Mouse (Mus musculus) heart, embryonic 11.5 days (tissue): ENCODE measurements around the gene Sun5. TPM values are rescaled to one million over a fixed set of nuclear protein-coding genes. Genes with fewer than 3 reads are reported as not detected.

Source experiments
- ATAC-seq: fragments of 200-750 bp; cut with Nextera tagmentation; replicated peaks from 2 replicates; pipeline ENCODE4 v1.8.0; 2017; ENCODE audit warnings: moderate library complexity; ENCODE audit not compliant: insufficient number of reproducible peaks, low FRiP score, low TSS enrichment
- H3K27ac ChIP-seq: fragments of 300-500 bp; sonication (generic); 2 replicates; pipeline ENCODE4 v1.5.1; 2014; ENCODE audit warnings: mild to moderate bottlenecking, low read depth, low read length
- H3K27me3 ChIP-seq: fragments of 300-500 bp; sonication (generic); 2 replicates; pipeline ENCODE4 v1.6.1; 2014; ENCODE audit warnings: mild to moderate bottlenecking, low read length, mixed read lengths; ENCODE audit not compliant: control insufficient read depth, insufficient read depth
- H3K36me3 ChIP-seq: fragments of 300-500 bp; sonication (generic); 2 replicates; pipeline ENCODE4 v1.6.1; 2014; ENCODE audit warnings: mild to moderate bottlenecking, low read length, moderate library complexity, mixed read lengths; ENCODE audit not compliant: control insufficient read depth, insufficient read depth
- H3K4me1 ChIP-seq: fragments of 300-500 bp; sonication (generic); 2 replicates; pipeline ENCODE4 v1.6.1; 2014; ENCODE audit warnings: low read length; ENCODE audit not compliant: control insufficient read depth, insufficient read depth
- H3K4me2 ChIP-seq: fragments of 300-500 bp; sonication (generic); 2 replicates; pipeline ENCODE4 v1.6.1; 2014; ENCODE audit warnings: mild to moderate bottlenecking, moderate library complexity
- H3K4me3 ChIP-seq: fragments of 300-500 bp; sonication (generic); 2 replicates; pipeline ENCODE4 v1.5.1; 2014; ENCODE audit warnings: low read depth, low read length
- H3K9ac ChIP-seq: fragments of 300-500 bp; sonication (generic); 2 replicates; pipeline ENCODE4 v1.6.1; 2014; ENCODE audit warnings: mild to moderate bottlenecking, low read depth, low read length, moderate library complexity
- H3K9me3 ChIP-seq: fragments of 300-500 bp; sonication (generic); replicated peaks from 2 replicates; pipeline ENCODE4 v1.6.1; 2016; ENCODE audit warnings: low read length; ENCODE audit not compliant: control insufficient read depth
- WGBS: fragments of 180-500 bp; shearing (Covaris S2); extraction: QIAGEN DNeasy Blood & Tissue Kit; methylation state at CpG from one replicate; pipeline ENCODE4 v1.1.7; 2014; ENCODE audit not compliant: insufficient replicate concordance; 5-methylcytosine and 5-hydroxymethylcytosine counted together
- polyA plus RNA-seq: library from polyadenylated mRNA; unstranded; fragments of >200 nt; fragmentation: Nextera tagmentation; extraction: Ambion mirVana; gene quantifications from 2 replicates; pipeline ENCODE4 v1.2.1, GENCODE M21; 2014

Gene Sun5
- polyA plus RNA-seq: not detected in 2 replicates

- Histone ChIP-seq H3K4me3 (no peak within 1 kb of the TSS), H3K4me1 (no peaks in the 10 kb centered on the region), H3K9me3 (no peaks in the 10 kb centered on the region), H3K36me3 (no peaks in the 10 kb centered on the region), H3K27me3 (no peaks in the 10 kb centered on the region), H3K27ac (no peak within 1 kb of the TSS), H3K9ac (no peak within 1 kb of the TSS), H3K4me2 (no peak within 1 kb of the TSS)
- 80% methylated on average over 4 of the region's 4 CpGs for WGBS
- ATAC-seq: no peak
Measured at GRCm38 (mm10) chr2:153870984-153871383, at the start of gene Sun5. Sun5 (minus strand) TSS chr2:153871084.

- H3K36me3 ChIP-seq: no peaks in the 10 kb centered on the region
- no peak within 1 kb of the TSS for H3K4me3 ChIP-seq
- H3K27me3 ChIP-seq: no peaks in the 10 kb centered on the region
- no peak for ATAC-seq
- no peak within 1 kb of the TSS for H3K9ac ChIP-seq
- H3K4me2 ChIP-seq: no peak within 1 kb of the TSS
- H3K27ac ChIP-seq: no peak within 1 kb of the TSS
- no peaks in the 10 kb centered on the region for H3K9me3 ChIP-seq
- H3K4me1 ChIP-seq: no peaks in the 10 kb centered on the region
- WGBS: 75% methylated on average over 8 of the region's 8 CpGs
Measured at GRCm38 (mm10) chr2:153917930-153918329, 47.0 kb upstream of the Sun5 start, which contains the start of gene Bpifb3. Bpifb3 (plus strand) TSS chr2:153918230.

GRCm38 (mm10) chr2:153914151-153914550, 43.3 kb upstream of the Sun5 start:
- Histone ChIP-seq H3K27me3 (no peaks in the 10 kb centered on the region), H3K27ac (no peak overlapping the region), H3K4me3 (no peak overlapping the region), H3K9me3 (no peaks in the 10 kb centered on the region), H3K4me1 (no peaks in the 10 kb centered on the region), H3K9ac (no peak overlapping the region), H3K36me3 (no peaks in the 10 kb centered on the region), H3K4me2 (no peak overlapping the region)
- 65% methylated on average over 5 of the region's 5 CpGs for WGBS
- ATAC-seq: no peak

- ATAC-seq: no peak
- no peak overlapping the region for H3K27ac ChIP-seq
- H3K4me1 ChIP-seq: no peaks in the 10 kb centered on the region
- no peaks in the 10 kb centered on the region for H3K9me3 ChIP-seq
- H3K27me3 ChIP-seq: no peaks in the 10 kb centered on the region
- H3K4me2 ChIP-seq: no peak overlapping the region
- H3K4me3 ChIP-seq: no peak overlapping the region
- no peaks in the 10 kb centered on the region for H3K36me3 ChIP-seq
- no peak overlapping the region for H3K9ac ChIP-seq
- 80% methylated on average over 4 of the region's 4 CpGs for WGBS
Measured at GRCm38 (mm10) chr2:153906626-153907025, 35.7 kb upstream of the Sun5 start.

GRCm38 (mm10) chr2:153902726-153903125, 31.8 kb upstream of the Sun5 start:
- H3K36me3 ChIP-seq: no peaks in the 10 kb centered on the region
- no peaks in the 10 kb centered on the region for H3K4me1 ChIP-seq
- no peaks in the 10 kb centered on the region for H3K9me3 ChIP-seq
- 65% methylated on average over 6 of the region's 6 CpGs for WGBS
- H3K4me2 ChIP-seq: no peak overlapping the region
- H3K27ac ChIP-seq: no peak overlapping the region
- H3K9ac ChIP-seq: no peak overlapping the region
- H3K27me3 ChIP-seq: peaks cover 5% of the 10 kb centered on the region; the same call in 1 of the 2 replicates
- ATAC-seq: no peak
- no peak overlapping the region for H3K4me3 ChIP-seq

GRCm38 (mm10) chr2:153900088-153900487, 29.2 kb upstream of the Sun5 start, which contains the start of gene Bpifb6:
Bpifb6 (plus strand) TSS chr2:153900388.
- H3K4me1 ChIP-seq: 0 out of 2 replicates have a peak, but pooled peaks cover 2% of the 10 kb centered on the region
- WGBS: 69% methylated on average over 4 of the region's 4 CpGs
- no peaks in the 10 kb centered on the region for H3K9me3 ChIP-seq
- no peak within 1 kb of the TSS for H3K4me3 ChIP-seq
- no peaks in the 10 kb centered on the region for H3K36me3 ChIP-seq
- no peak within 1 kb of the TSS for H3K9ac ChIP-seq
- ATAC-seq: no peak
- H3K27ac ChIP-seq: no peak within 1 kb of the TSS
- H3K27me3 ChIP-seq: peaks cover 5% of the 10 kb centered on the region; the same call in 1 of the 2 replicates
- H3K4me2 ChIP-seq: no peak within 1 kb of the TSS

GRCm38 (mm10) chr2:153899111-153899510, 28.2 kb upstream of the Sun5 start:
- H3K27ac ChIP-seq: no peak overlapping the region
- no peaks in the 10 kb centered on the region for H3K9me3 ChIP-seq
- H3K4me3 ChIP-seq: no peak overlapping the region
- WGBS: 70% methylated on average over 5 of the region's 5 CpGs
- H3K9ac ChIP-seq: no peak overlapping the region
- 0 out of 2 replicates have a peak, but pooled peaks cover 2% of the 10 kb centered on the region for H3K4me1 ChIP-seq
- no peak for ATAC-seq
- no peak overlapping the region for H3K4me2 ChIP-seq
- H3K27me3 ChIP-seq: peaks cover 5% of the 10 kb centered on the region; the same call in 1 of the 2 replicates
- H3K36me3 ChIP-seq: no peaks in the 10 kb centered on the region

GRCm38 (mm10) chr2:153874745-153875144, 3.9 kb upstream of the Sun5 start, which contains the start of gene Bpifb2:
Bpifb2 (plus strand) TSS chr2:153875045.
- no peaks in the 10 kb centered on the region for H3K9me3 ChIP-seq
- no peak within 1 kb of the TSS for H3K4me3 ChIP-seq
- H3K9ac ChIP-seq: no peak within 1 kb of the TSS
- ATAC-seq: no peak
- WGBS: 57% methylated on average over 9 of the region's 9 CpGs
- no peak within 1 kb of the TSS for H3K27ac ChIP-seq
- H3K4me2 ChIP-seq: no peak within 1 kb of the TSS
- no peaks in the 10 kb centered on the region for H3K4me1 ChIP-seq
- H3K36me3 ChIP-seq: no peaks in the 10 kb centered on the region
- no peaks in the 10 kb centered on the region; the same call in 1 of the 2 replicates for H3K27me3 ChIP-seq

GRCm38 (mm10) chr2:153861960-153862359, 8.9 kb downstream of the Sun5 start:
- no peak for ATAC-seq
- no peak overlapping the region for H3K4me2 ChIP-seq
- 69% methylated on average over 3 of the region's 3 CpGs for WGBS
- H3K27ac ChIP-seq: no peak overlapping the region
- H3K4me1 ChIP-seq: no peaks in the 10 kb centered on the region
- no peaks in the 10 kb centered on the region for H3K27me3 ChIP-seq
- no peaks in the 10 kb centered on the region for H3K36me3 ChIP-seq
- no peaks in the 10 kb centered on the region for H3K9me3 ChIP-seq
- H3K4me3 ChIP-seq: no peak overlapping the region
- H3K9ac ChIP-seq: no peak overlapping the region
